Mouse (Mus musculus) left cerebral cortex, adult 6 months (tissue): Measurements from ENCODE around the gene Rpp14. TPM values are rescaled to one million over a fixed set of nuclear protein-coding genes. Genes with fewer than 3 reads are reported as not detected.

Experiments
- long read RNA-seq, 2 experiments: library from polyadenylated mRNA; unstranded; transcript quantifications; one replicate each; pipeline ENCODE4 v2.0.0; 2019 to 2020
- polyA plus RNA-seq: library from polyadenylated mRNA; unstranded; fragments of <200 nt; fragmentation: Nextera tagmentation; gene quantifications from 2 replicates; pipeline ENCODE4 v1.2.3, GENCODE M21; 2021

Gene Rpp14
- 30.9 and 39.3 TPM in 2 replicates for polyA plus RNA-seq
- long read RNA-seq, experiment 1, transcript Rpp14-201 (6 exons, 2,401 nt): major isoform, 194 of 256 reads
- long read RNA-seq, experiment 1, partial matches to known transcripts: 5 of 256 reads
- long read RNA-seq, experiment 1, other reads (novel, unspliced or antisense): 54 of 256 reads
- long read RNA-seq, experiment 2, transcript Rpp14-201 (6 exons, 2,401 nt): major isoform, 55 of 80 reads
- long read RNA-seq, experiment 2, partial matches to known transcripts: 4 of 80 reads
- long read RNA-seq, experiment 2, other reads (novel, unspliced or antisense): 18 of 80 reads

GRCm38 (mm10) chr14:8080165-8080679 is at the start of gene Rpp14:
Gene Rpp14, plus strand, starts transcription at chr14:8080367.

DNA sequence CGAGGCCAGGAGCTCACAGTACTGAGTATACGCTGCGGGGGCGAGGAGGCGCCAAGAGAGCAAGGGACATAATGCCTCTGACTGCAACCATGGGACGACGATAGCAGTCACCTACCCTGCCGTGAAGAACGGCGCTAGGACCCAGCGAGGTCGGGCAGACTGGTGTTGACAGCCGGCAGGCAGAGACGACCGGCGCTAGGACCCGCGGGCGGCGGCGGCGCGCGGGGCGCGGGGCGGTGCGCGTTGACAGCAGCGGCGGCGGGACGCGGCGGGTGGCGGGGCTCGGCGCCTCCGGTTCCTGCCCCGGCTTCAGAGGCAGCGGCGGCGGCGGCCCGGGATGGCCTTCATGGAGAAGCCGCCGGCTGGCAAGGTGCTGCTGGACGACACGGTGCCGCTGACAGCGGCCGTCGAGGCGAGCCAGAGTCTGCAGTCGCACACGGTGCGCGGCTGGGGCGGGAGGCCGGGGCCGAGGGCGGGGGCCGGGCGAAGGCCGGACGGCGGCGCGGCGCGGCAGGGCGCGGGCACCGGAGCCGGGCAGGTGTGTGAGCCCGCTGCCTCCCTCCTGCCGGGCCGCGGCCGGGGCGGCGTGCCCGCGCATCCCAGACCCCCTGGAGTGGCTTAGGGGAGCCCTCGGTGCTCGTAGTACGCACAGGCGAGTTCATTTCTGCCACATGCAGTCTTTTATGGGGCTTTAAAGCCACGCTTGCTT is 18.0 kb downstream of the Rpp14 start, which contains the start of gene Pxk:
Gene Pxk, plus strand, starts transcription at position 234 of the 709 bp plus-strand sequence.

Other genes with a start within 250 kb of the Rpp14 start
- not detected in 2 replicates for gene Gm45521, start 123.1 kb upstream of the Rpp14 start, polyA plus RNA-seq
- 0.13 and 0.20 TPM in 2 replicates for gene Dnase1l3, start 85.8 kb upstream of the Rpp14 start, polyA plus RNA-seq
- gene Abhd6, start 77.5 kb upstream of the Rpp14 start, polyA plus RNA-seq: 79.0 and 99.0 TPM in 2 replicates
- gene Pxk, start 17.8 kb downstream of the Rpp14 start, polyA plus RNA-seq: 14.6 and 19.8 TPM in 2 replicates
- 166 and 172 TPM in 2 replicates for gene Pdhb, start 92.7 kb downstream of the Rpp14 start, polyA plus RNA-seq
- gene Kctd6, start 133.8 kb downstream of the Rpp14 start, polyA plus RNA-seq: 15.6 and 43.4 TPM in 2 replicates
- gene Acox2, start 179.0 kb downstream of the Rpp14 start, polyA plus RNA-seq: not detected in 2 replicates
- gene Fam107a, start 237.7 kb downstream of the Rpp14 start, polyA plus RNA-seq: 34.4 and 79.8 TPM in 2 replicates